In the genomic region with DNA sequence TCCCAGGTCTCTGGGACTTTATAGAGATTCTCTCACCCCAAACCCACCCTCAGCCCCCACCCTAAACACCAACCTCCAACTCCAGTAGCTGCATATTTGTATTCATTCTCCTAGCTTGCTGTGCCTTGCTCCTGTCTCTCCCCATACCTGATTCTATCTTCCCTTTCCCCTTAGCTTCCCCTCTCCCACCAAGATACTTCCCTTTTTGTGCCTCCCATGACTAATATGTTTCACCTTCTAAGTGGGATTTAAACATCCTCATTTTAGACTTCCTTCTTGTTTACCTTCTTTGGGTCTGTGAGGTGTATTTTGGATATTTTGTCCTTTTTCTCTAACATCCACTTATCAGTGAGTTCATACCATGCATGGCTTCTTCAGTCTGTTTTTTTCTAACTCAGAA, we compare ENCODE assay signal across 29 mouse cellular contexts. TPM values are rescaled to one million over a fixed set of nuclear protein-coding genes. Genes with fewer than 3 reads are reported as not detected.
A peak's percentile ranks its signal among the peaks of the same experiment; 100 is the strongest.
DNase-seq lines count a peak whose midpoint lies in the region; ATAC-seq and TF ChIP-seq lines count a peak whose summit lies in the region.
"Had no signal": no experiment of that assay in that cellular context is flagged by ENCODE, and none has a peak within 500 bp of the region (broad histone marks: within the 10 kb centered on the region; RNA-seq: fewer than 3 reads in every experiment).

No protein-coding gene starts in this region.

- ATAC-seq in megakaryocyte, adult 5-6 weeks (ENCODE audit: poor library complexity, severe bottlenecking), result peak; percentile 59
- peak; percentile 82; the same call in 1 of the 2 replicates for ATAC-seq in neutrophil, adult 5-6 weeks (ENCODE audit: extremely low read depth, insufficient number of reproducible peaks, low FRiP score, poor library complexity, severe bottlenecking)
- ATAC-seq in inflammation-experienced regulatory T-cells, adult 6 months, result no peak
- ATAC-seq: activated CD4-positive, CD25-positive, alpha-beta regulatory T cell, adult 4 months; CD4-positive, CD25-positive, alpha-beta regulatory T cell, adult 4 months; Patski had no signal

- H3K79me2 ChIP-seq in MEL (ENCODE audit: control insufficient read depth, insufficient read depth, low read length, poor library complexity), result no peaks in the 10 kb centered on the region

- TF ChIP-seq EP300 in MEL (IDR thresholded peaks at IDR 0.05; ENCODE audit: low read depth in 1 of 2, low read length in 2 of 2), result no peak

- TF ChIP-seq RAD21 in MEL (IDR thresholded peaks at IDR 0.05; ENCODE audit: low read depth, low read length), result no peak

- no peaks in the 10 kb centered on the region for H3K4me1 ChIP-seq in MEL (ENCODE audit: control insufficient read depth in 1 of 2, insufficient read depth in 2 of 2, low read length in 2 of 2)

- no peak overlapping the region for H3K9ac ChIP-seq in MEL (ENCODE audit: control insufficient read depth, low read depth, low read length, poor library complexity, severe bottlenecking)

- no peak for TF ChIP-seq POLR2A in MEL (IDR thresholded peaks at IDR 0.05; ENCODE audit: control insufficient read depth in 1 of 2, insufficient read depth in 1 of 2, low read depth in 1 of 2, low read length in 2 of 2, poor library complexity in 1 of 2)

- H3K9me3 ChIP-seq in MEL (replicated peaks; ENCODE audit: insufficient read depth, low read length), result no peaks in the 10 kb centered on the region
- H3K9me3 ChIP-seq: G1E had no signal

- no peaks in the 10 kb centered on the region for H3K27me3 ChIP-seq in MEL (ENCODE audit: control insufficient read depth in 1 of 2, insufficient read depth in 2 of 2, low read length in 2 of 2)
- H3K27me3 ChIP-seq: CH12.LX, Patski had no signal

- peak; percentile 14 for DNase-seq in MEL (ENCODE audit: low read depth, low spot score)
- DNase-seq in MEL-GATA-1-ER (ENCODE audit: extremely low read depth, low read depth), result peak; percentile 26
- DNase-seq in B cell, adult 2 months, result no peak
- no peak for DNase-seq in testis, postnatal 10 days (ENCODE audit: low spot score)
- no peak for DNase-seq in cerebellum, adult 8-10 months
- DNase-seq: adrenal gland, adult 2 months; adrenal gland, adult 8-10 months; adrenal gland, postnatal 10 days; adrenal gland, postnatal 14 days; adrenal gland, postnatal 25 days; adrenal gland, postnatal 36 days; cerebellum, adult 11 months; cerebellum, adult 11-12 months; cerebellum, adult 18-20 months; cerebellum, adult 2 months; cerebellum, adult 9-10 months had no signal

- H3K27ac ChIP-seq in MEL (ENCODE audit: control insufficient read depth, low read depth, low read length), result no peak overlapping the region

- no peak for TF ChIP-seq CTCF in MEL (IDR thresholded peaks at IDR 0.05 in 2 of 3, conservative IDR thresholded peaks at IDR 0.05 in 1 of 3; ENCODE audit: control insufficient read depth in 1 of 3, insufficient read depth in 1 of 3, low read depth in 2 of 3, low read length in 3 of 3, poor library complexity in 1 of 3, severe bottlenecking in 1 of 3)

- no peaks in the 10 kb centered on the region for H3K36me3 ChIP-seq in MEL (ENCODE audit: control insufficient read depth in 1 of 2, insufficient read depth in 2 of 2, low read length in 2 of 2)
- H3K36me3 ChIP-seq: G1E had no signal

- no peak overlapping the region for H3K4me3 ChIP-seq in MEL (ENCODE audit: control insufficient read depth in 1 of 2, insufficient read depth in 1 of 2, low read depth in 2 of 2, low read length in 2 of 2)

TF ChIP-seq in MEL, 35 proteins besides CTCF, POLR2A, EP300 and RAD21:
- no peak for TF ChIP-seq TAL1 (IDR thresholded peaks at IDR 0.05; ENCODE audit: low read length)
- TF ChIP-seq MAFK (IDR thresholded peaks at IDR 0.05; ENCODE audit: borderline replicate concordance, low read depth, low read length), result no peak
- no peak for TF ChIP-seq RCOR1 (IDR thresholded peaks at IDR 0.05; ENCODE audit: low read depth, low read length)
- no peak for TF ChIP-seq GABPA (IDR thresholded peaks at IDR 0.05; ENCODE audit: low read depth, low read length)
- no peak for TF ChIP-seq JUND (IDR thresholded peaks at IDR 0.05; ENCODE audit: low read depth, low read length)
- TF ChIP-seq MAX (IDR thresholded peaks at IDR 0.05; ENCODE audit: low read length), result no peak
- no peak for TF ChIP-seq KAT2A (conservative IDR thresholded peaks at IDR 0.05; ENCODE audit: low read depth, low read length)
- no peak for TF ChIP-seq MXI1 (IDR thresholded peaks at IDR 0.05; ENCODE audit: low read depth, low read length)
- no peak for TF ChIP-seq BHLHE40 (IDR thresholded peaks at IDR 0.05; ENCODE audit: borderline replicate concordance, low read depth, low read length)
- no peak for TF ChIP-seq TCF12 (IDR thresholded peaks at IDR 0.05; ENCODE audit: low read depth, low read length)

RNA-seq across cellular contexts. Expression of a gene that starts 7.9 kb away (rescaled TPM):
- total RNA-seq in MEL (2012; rRNA removed), result not detected in 2 replicates
- polyA plus RNA-seq in MEL (2012; ENCODE audit: insufficient read depth in 1 of 2, insufficient read length in 2 of 2, low read depth in 1 of 2, low replicate concordance in 2 of 2, missing spikeins in 1 of 2), result not detected
- 135 and 136 TPM in 2 replicates for total RNA-seq in megakaryocyte, adult 5-6 weeks (2015)
- 136 and 159 TPM in 2 replicates for total RNA-seq in megakaryocyte, adult 5-6 weeks (2017)
- 190 and 204 TPM in 2 replicates for total RNA-seq in neutrophil, adult 5-6 weeks (2017)
- not detected for polyA plus RNA-seq in inflammation-experienced regulatory T-cells, adult 6 months (2017; shearing (Covaris generic))
- total RNA-seq: adrenal gland, adult 18-20 months; adrenal gland, adult 2 months; adrenal gland, adult 8-10 months; adrenal gland, postnatal 25 days; adrenal gland, postnatal 36 days; CH12.LX; ES-E14 had no signal
- polyA plus RNA-seq: activated CD4-positive, CD25-positive, alpha-beta regulatory T cell, adult 4 months; adrenal gland, adult 2 months; C2C12; CD4-positive, CD25-positive, alpha-beta regulatory T cell, adult 4 months; cerebellum, adult 2 months; G1E; Patski had no signal

RNA-seq across cellular contexts. Expression of a gene that starts 19.5 kb away (rescaled TPM):
- not detected in 2 replicates for total RNA-seq in MEL (2012; rRNA removed)
- not detected for polyA plus RNA-seq in MEL (2012; ENCODE audit: insufficient read depth in 1 of 2, insufficient read length in 2 of 2, low read depth in 1 of 2, low replicate concordance in 2 of 2, missing spikeins in 1 of 2)
- total RNA-seq in megakaryocyte, adult 5-6 weeks (2015), result 187 and 247 TPM in 2 replicates
- total RNA-seq in megakaryocyte, adult 5-6 weeks (2017), result 52.8 and 60.3 TPM in 2 replicates
- total RNA-seq in neutrophil, adult 5-6 weeks (2017), result 247 and 256 TPM in 2 replicates
- polyA plus RNA-seq in inflammation-experienced regulatory T-cells, adult 6 months (2017; shearing (Covaris generic)), result not detected
- total RNA-seq: adrenal gland, adult 18-20 months; adrenal gland, adult 2 months; adrenal gland, adult 8-10 months; adrenal gland, postnatal 14 days; adrenal gland, postnatal 25 days; adrenal gland, postnatal 36 days; CH12.LX; ES-E14; G1E had no signal
- polyA plus RNA-seq: activated CD4-positive, CD25-positive, alpha-beta regulatory T cell, adult 4 months; adrenal gland, adult 2 months; C2C12; CD4-positive, CD25-positive, alpha-beta regulatory T cell, adult 4 months; cerebellum, adult 2 months; G1E; Patski had no signal

RNA-seq across cellular contexts. Expression of a gene that starts 34.1 kb away (rescaled TPM):
- not detected in 2 replicates for total RNA-seq in MEL (2012; rRNA removed)
- polyA plus RNA-seq in MEL (2012; ENCODE audit: insufficient read depth in 1 of 2, insufficient read length in 2 of 2, low read depth in 1 of 2, low replicate concordance in 2 of 2, missing spikeins in 1 of 2), result not detected
- 1.0 TPM in 1 of 2 replicates, not detected in the other for total RNA-seq in megakaryocyte, adult 5-6 weeks (2015)
- not detected in 2 replicates for total RNA-seq in megakaryocyte, adult 5-6 weeks (2017)
- total RNA-seq in neutrophil, adult 5-6 weeks (2017), result 2.7 TPM in 1 of 2 replicates, not detected in the other
- not detected for polyA plus RNA-seq in inflammation-experienced regulatory T-cells, adult 6 months (2017; shearing (Covaris generic))
- total RNA-seq: adrenal gland, adult 18-20 months; adrenal gland, adult 2 months; adrenal gland, adult 8-10 months; adrenal gland, postnatal 10 days; adrenal gland, postnatal 14 days; adrenal gland, postnatal 25 days; adrenal gland, postnatal 36 days; adrenal gland, postnatal 4 days; CH12.LX; ES-E14; G1E had no signal
- polyA plus RNA-seq: activated CD4-positive, CD25-positive, alpha-beta regulatory T cell, adult 4 months; adrenal gland, adult 2 months; brain, embryonic 14.5 days; C2C12; CD4-positive, CD25-positive, alpha-beta regulatory T cell, adult 4 months; cerebellum, adult 2 months; G1E; Patski had no signal

RNA-seq across cellular contexts. Expression of a gene that starts 45.1 kb away (rescaled TPM):
- not detected in 2 replicates for total RNA-seq in MEL (2012; rRNA removed)
- not detected for polyA plus RNA-seq in MEL (2012; ENCODE audit: insufficient read depth in 1 of 2, insufficient read length in 2 of 2, low read depth in 1 of 2, low replicate concordance in 2 of 2, missing spikeins in 1 of 2)
- not detected in 2 replicates for total RNA-seq in megakaryocyte, adult 5-6 weeks (2015)
- not detected in 2 replicates for total RNA-seq in megakaryocyte, adult 5-6 weeks (2017)
- total RNA-seq in neutrophil, adult 5-6 weeks (2017), result 1.2 and 1.3 TPM in 2 replicates
- under 1 TPM in 1 of 3 experiments, not detected in 2; 0.34 TPM for polyA plus RNA-seq in inflammation-experienced regulatory T-cells, adult 6 months (2017; shearing (Covaris generic))
- total RNA-seq: adrenal gland, adult 18-20 months; adrenal gland, adult 2 months; adrenal gland, adult 8-10 months; adrenal gland, postnatal 10 days; adrenal gland, postnatal 14 days; adrenal gland, postnatal 25 days; adrenal gland, postnatal 36 days; adrenal gland, postnatal 4 days; CH12.LX; ES-E14 had no signal
- polyA plus RNA-seq: adrenal gland, adult 2 months; brain, embryonic 14.5 days; C2C12; CD4-positive, CD25-positive, alpha-beta regulatory T cell, adult 4 months; cerebellum, adult 2 months; G1E had no signal

RNA-seq across cellular contexts. Expression of a gene that starts 45.2 kb away (rescaled TPM):
- total RNA-seq in MEL (2012; rRNA removed), result 0.29 and 0.46 TPM in 2 replicates
- polyA plus RNA-seq in MEL (2012; ENCODE audit: insufficient read depth in 1 of 2, insufficient read length in 2 of 2, low read depth in 1 of 2, low replicate concordance in 2 of 2, missing spikeins in 1 of 2), result under 1 TPM in 1 of 2 experiments, not detected in 1; 0.11 TPM
- total RNA-seq in megakaryocyte, adult 5-6 weeks (2015), result 1.1 TPM in 1 of 2 replicates, not detected in the other
- total RNA-seq in megakaryocyte, adult 5-6 weeks (2017), result not detected in 2 replicates
- 3.3 TPM in 1 of 2 replicates, not detected in the other for total RNA-seq in neutrophil, adult 5-6 weeks (2017)
- 1 to 10 TPM in 1 of 3 experiments, under 1 TPM in 1, not detected in 1; 0.59 to 1.1 TPM for polyA plus RNA-seq in inflammation-experienced regulatory T-cells, adult 6 months (2017; shearing (Covaris generic))
- total RNA-seq: adrenal gland, postnatal 14 days; ES-E14; G1E had no signal
- polyA plus RNA-seq: activated CD4-positive, CD25-positive, alpha-beta regulatory T cell, adult 4 months; adrenal gland, adult 2 months; brain, embryonic 14.5 days; cerebellum, adult 2 months; G1E; Patski had no signal

Comparison
In these comparisons a context has a peak if more than half of its experiments do, and no peak if none do; other contexts are left out.
1. DNase-seq: peak in MEL (single experiment) and MEL-GATA-1-ER (single experiment); none in B cell, adult 2 months (0 of 2), testis, postnatal 10 days (single experiment) and cerebellum, adult 8-10 months (single experiment).
2. RNA of a gene that starts 7.9 kb away (total RNA-seq): 190 to 204 TPM in neutrophil, adult 5-6 weeks and 135 to 159 TPM in megakaryocyte, adult 5-6 weeks; not detected in MEL; every median in the first group is over 100 times any median in the second.
3. RNA of a gene that starts 19.5 kb away (total RNA-seq): 247 to 256 TPM in neutrophil, adult 5-6 weeks and 52.8 to 247 TPM in megakaryocyte, adult 5-6 weeks; not detected in MEL; every median in the first group is over 10 times any median in the second.